Mouse (Mus musculus) embryonic facial prominence, embryonic 13.5 days (tissue): ENCODE measurements around the gene Arfip2. TPM values are rescaled to one million over a fixed set of nuclear protein-coding genes. Genes with fewer than 3 reads are reported as not detected.

ENCODE experiments used
- ATAC-seq: fragments of 200-750 bp; cut with Nextera tagmentation; 2 replicates; pipeline ENCODE4 v1.8.0; 2017; ENCODE audit warnings: low read depth; ENCODE audit not compliant: insufficient number of reproducible peaks, insufficient read depth, low FRiP score, low TSS enrichment
- H3K27ac ChIP-seq: fragments of 300-500 bp; sonication (generic); 2 replicates; pipeline ENCODE4 v1.5.1; 2015; ENCODE audit warnings: moderate library complexity, mild to moderate bottlenecking, inconsistent platforms
- H3K27me3 ChIP-seq: fragments of 300-500 bp; sonication (generic); 2 replicates; pipeline ENCODE4 v1.6.1; 2015; ENCODE audit warnings: mild to moderate bottlenecking, inconsistent platforms
- H3K36me3 ChIP-seq: fragments of 300-500 bp; sonication (generic); 2 replicates; pipeline ENCODE4 v1.6.1; 2015; ENCODE audit warnings: mild to moderate bottlenecking, inconsistent platforms
- H3K4me1 ChIP-seq: fragments of 300-500 bp; sonication (generic); 2 replicates; pipeline ENCODE4 v1.6.1; 2015; ENCODE audit warnings: inconsistent platforms
- H3K4me2 ChIP-seq: fragments of 300-500 bp; sonication (generic); 2 replicates; pipeline ENCODE4 v1.6.1; 2015; ENCODE audit warnings: moderate library complexity, mild to moderate bottlenecking, inconsistent platforms
- H3K4me3 ChIP-seq: fragments of 300-500 bp; sonication (generic); 2 replicates; pipeline ENCODE4 v1.5.1; 2015; ENCODE audit warnings: mild to moderate bottlenecking, inconsistent platforms
- H3K9ac ChIP-seq: fragments of 300-500 bp; sonication (generic); 2 replicates; pipeline ENCODE4 v1.6.1; 2015; ENCODE audit warnings: mild to moderate bottlenecking, inconsistent platforms
- H3K9me3 ChIP-seq: fragments of 300-500 bp; sonication (generic); 2 replicates; pipeline ENCODE4 v1.6.1; 2016; ENCODE audit warnings: inconsistent platforms
- WGBS: fragments of 180-500 bp; shearing (Covaris S2); methylation state at CpG from one replicate; pipeline ENCODE4 v1.1.7; 2015; ENCODE audit warnings: mixed read lengths; 5-methylcytosine and 5-hydroxymethylcytosine counted together
- polyA plus RNA-seq: library from polyadenylated mRNA; unstranded; fragments of >200 nt; fragmentation: Nextera tagmentation; extraction: Ambion mirVana; gene quantifications from 2 replicates; pipeline ENCODE4 v1.2.1, GENCODE M21; 2015

Arfip2 gene
- 81.4 and 85.5 TPM in 2 replicates for polyA plus RNA-seq

GRCm38 (mm10) chr7:105640233-105640893 lies at the start of gene Arfip2, which contains the start of gene Gm45799:
Gene Arfip2, minus strand, starts transcription at chr7:105640416.
Gene Gm45799, plus strand, starts transcription at chr7:105640552.
- Histone ChIP-seq H3K36me3 (peaks cover 44% of the 10 kb centered on the region), H3K9me3 (no peaks in the 10 kb centered on the region), H3K27me3 (no peaks in the 10 kb centered on the region), H3K9ac (peak within 1 kb of the TSS; percentile 87), H3K27ac (peak within 1 kb of the TSS; percentile 79), H3K4me2 (peak within 1 kb of the TSS; percentile 96), H3K4me3 (peak within 1 kb of the TSS; percentile 62), H3K4me1 (peaks cover 26% of the 10 kb centered on the region)
- peak; percentile 94 for ATAC-seq
- under 1% methylated on average over 44 of the region's 45 CpGs for WGBS

- no peaks in the 10 kb centered on the region for H3K36me3 ChIP-seq
- no peak; the same call in 1 of the 2 replicates for ATAC-seq
- peaks cover 5% of the 10 kb centered on the region; the same call in 1 of the 2 replicates for H3K27me3 ChIP-seq
- WGBS = 12% methylated on average over 13 of the region's 13 CpGs
- 0 out of 2 replicates have a peak, but pooled peaks cover 4% of the 10 kb centered on the region for H3K4me1 ChIP-seq
- no peak overlapping the region for H3K9ac ChIP-seq
- H3K4me2 ChIP-seq = peak overlapping the region; percentile 44
- H3K4me3 ChIP-seq = no peak overlapping the region
- H3K9me3 ChIP-seq = no peaks in the 10 kb centered on the region
- H3K27ac ChIP-seq = no peak overlapping the region
These were observed 45.5 kb upstream of the Arfip2 start for GRCm38 (mm10) chr7:105685541-105686197.

- peak within 1 kb of the TSS; percentile 67 for H3K27ac ChIP-seq
- no peaks in the 10 kb centered on the region for H3K4me1 ChIP-seq
- peak within 1 kb of the TSS; percentile 82 for H3K4me2 ChIP-seq
- peak; percentile 91 for ATAC-seq
- WGBS = under 1% methylated on average over 17 of the region's 17 CpGs
- peaks cover 5% of the 10 kb centered on the region for H3K36me3 ChIP-seq
- no peaks in the 10 kb centered on the region for H3K9me3 ChIP-seq
- H3K4me3 ChIP-seq = peak within 1 kb of the TSS; percentile 45
- H3K27me3 ChIP-seq = no peaks in the 10 kb centered on the region
- H3K9ac ChIP-seq = peak within 1 kb of the TSS; percentile 66
These were observed 10.6 kb upstream of the Arfip2 start, which contains the start of gene Dnhd1 for GRCm38 (mm10) chr7:105650639-105651435. Gene Dnhd1, plus strand, starts transcription at chr7:105650827.

DNA sequence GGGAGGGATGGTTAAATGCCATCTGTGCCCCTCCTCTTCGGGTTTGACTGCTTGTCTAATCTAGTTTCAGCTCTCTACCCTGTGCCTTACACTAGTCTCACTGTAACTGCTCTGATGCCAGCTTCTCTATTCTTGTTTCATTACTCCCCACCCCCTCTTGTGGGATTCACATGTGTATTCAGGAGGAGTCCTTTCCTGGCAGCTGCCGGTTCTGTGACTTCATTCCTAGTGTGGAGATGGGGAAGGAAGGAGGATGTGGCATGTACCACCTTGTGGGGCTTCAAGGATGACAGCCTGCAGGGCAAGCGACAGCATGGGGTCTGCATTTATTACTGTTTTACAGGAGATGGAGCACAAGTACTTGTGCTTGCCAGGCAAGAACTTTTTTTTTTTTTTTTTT lies 1.7 kb upstream of the Arfip2 start:
- Histone ChIP-seq H3K27me3 (no peaks in the 10 kb centered on the region), H3K4me3 (no peak overlapping the region), H3K9me3 (no peaks in the 10 kb centered on the region), H3K4me2 (peak overlapping the region; percentile 96), H3K4me1 (peaks cover 26% of the 10 kb centered on the region), H3K27ac (no peak overlapping the region), H3K36me3 (peaks cover 32% of the 10 kb centered on the region), H3K9ac (0 out of 2 replicates have a peak overlapping the region, but pooled peaks have one; percentile 27)
- 55% methylated on average over 3 of the region's 3 CpGs for WGBS
- no peak for ATAC-seq

DNA sequence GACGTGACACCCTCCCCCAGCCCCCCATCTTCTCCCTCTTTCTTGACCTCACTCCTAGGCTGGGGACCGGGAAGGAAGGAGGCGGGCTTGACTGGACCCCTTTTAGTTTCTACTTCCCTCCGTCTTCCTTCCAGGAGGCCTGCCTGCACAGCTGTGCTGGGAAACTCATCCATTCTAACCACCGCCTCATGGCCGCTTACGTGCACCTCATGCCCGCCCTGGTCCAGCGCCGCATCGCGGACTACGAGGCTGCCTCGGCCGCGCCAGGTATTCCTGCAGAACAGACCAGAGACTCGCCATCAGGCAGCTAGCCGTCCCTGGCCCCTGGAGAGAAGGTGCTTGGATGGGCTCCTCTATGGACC lies 659 bp upstream of the Arfip2 start:
- Histone ChIP-seq H3K9me3 (no peaks in the 10 kb centered on the region), H3K4me1 (peaks cover 26% of the 10 kb centered on the region), H3K27ac (peak overlapping the region; percentile 79), H3K36me3 (peaks cover 43% of the 10 kb centered on the region), H3K27me3 (no peaks in the 10 kb centered on the region), H3K4me2 (peak overlapping the region; percentile 96), H3K4me3 (peak overlapping the region; percentile 62), H3K9ac (peak overlapping the region; percentile 87)
- WGBS = under 1% methylated on average over 18 of the region's 18 CpGs
- no peak for ATAC-seq

DNA sequence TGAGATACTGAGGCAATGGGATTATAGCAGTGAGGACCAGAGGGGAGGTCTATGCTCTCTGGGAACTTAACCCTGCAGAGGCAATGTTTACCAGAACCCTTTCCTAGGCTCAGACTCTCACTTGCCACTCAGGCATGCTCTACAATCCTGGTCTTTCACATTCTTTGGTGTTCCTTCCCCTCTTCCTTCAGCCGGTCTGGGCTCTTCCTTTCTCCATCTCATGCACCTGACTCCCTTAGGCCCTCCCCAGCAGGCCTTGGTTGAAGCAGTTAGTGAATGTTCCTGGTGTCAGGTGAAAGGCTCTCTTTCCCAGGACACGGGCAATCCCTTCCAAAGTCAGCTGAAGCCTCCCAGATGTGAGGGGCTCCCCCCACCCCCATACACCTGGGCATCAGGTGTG lies 460 bp downstream of the Arfip2 start, which contains the start of gene Timm10b:
Gene Timm10b, plus strand, starts transcription at position 301 of the 400 bp plus-strand sequence.
- no peaks in the 10 kb centered on the region for H3K9me3 ChIP-seq
- H3K4me2 ChIP-seq = peak within 1 kb of the TSS; percentile 96
- 6% methylated on average over 2 of the region's 2 CpGs for WGBS
- no peak for ATAC-seq
- H3K4me3 ChIP-seq = peak within 1 kb of the TSS; percentile 62
- no peaks in the 10 kb centered on the region for H3K27me3 ChIP-seq
- peak within 1 kb of the TSS; percentile 79 for H3K27ac ChIP-seq
- peak within 1 kb of the TSS; percentile 87 for H3K9ac ChIP-seq
- H3K4me1 ChIP-seq = peaks cover 26% of the 10 kb centered on the region
- H3K36me3 ChIP-seq = peaks cover 44% of the 10 kb centered on the region

DNA sequence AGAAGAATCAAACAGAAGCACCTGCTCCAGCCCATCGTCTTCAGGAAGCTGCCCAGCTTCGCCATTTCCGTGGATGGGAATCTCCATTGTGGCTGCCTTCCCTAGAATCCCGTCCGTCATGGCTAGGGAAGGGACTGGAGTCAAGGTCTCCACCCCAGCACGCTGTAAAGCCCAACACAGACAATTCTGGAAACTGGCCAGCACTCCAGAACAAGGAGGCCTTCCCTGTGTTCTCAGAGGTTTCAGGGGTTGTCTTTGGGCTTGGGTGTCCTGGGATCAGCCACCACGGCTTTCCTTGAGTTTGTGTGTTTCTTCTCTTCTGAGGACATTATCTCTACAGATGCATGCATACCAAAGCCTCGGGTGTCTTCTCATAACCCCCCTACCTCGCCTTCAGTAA lies 912 bp downstream of the Arfip2 start:
- Histone ChIP-seq H3K9me3 (no peaks in the 10 kb centered on the region), H3K4me1 (peaks cover 30% of the 10 kb centered on the region), H3K27me3 (no peaks in the 10 kb centered on the region), H3K36me3 (peaks cover 44% of the 10 kb centered on the region), H3K9ac (peak overlapping the region; percentile 87), H3K4me3 (peak overlapping the region; percentile 62), H3K27ac (no peak overlapping the region), H3K4me2 (peak overlapping the region; percentile 96)
- 77% methylated on average over 9 of the region's 9 CpGs for WGBS
- no peak for ATAC-seq

DNA sequence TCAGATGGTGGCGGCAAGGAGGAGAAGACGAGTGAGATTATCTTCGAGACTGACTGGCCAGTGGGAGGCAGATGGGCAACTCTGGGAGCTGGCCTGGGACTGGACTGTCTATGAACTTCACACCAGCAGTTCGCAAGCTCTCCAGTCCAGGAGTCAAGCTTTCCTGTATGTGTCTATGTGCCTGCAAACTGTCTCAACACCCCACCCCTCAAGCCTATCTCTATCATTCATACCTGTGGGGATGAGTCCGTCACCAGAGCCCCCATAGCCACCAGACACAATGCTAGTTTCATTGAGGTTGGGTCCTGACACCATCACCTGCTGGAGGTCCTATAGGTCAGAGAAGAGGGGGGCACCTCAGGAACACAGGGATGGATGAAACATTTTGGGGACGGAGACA lies 1.4 kb downstream of the Arfip2 start:
- WGBS = 92% methylated on average over 6 of the region's 6 CpGs
- Histone ChIP-seq H3K9me3 (no peaks in the 10 kb centered on the region), H3K4me2 (peak overlapping the region; percentile 96; the same call in 1 of the 2 replicates), H3K27ac (no peak overlapping the region), H3K4me1 (peaks cover 36% of the 10 kb centered on the region), H3K27me3 (no peaks in the 10 kb centered on the region), H3K4me3 (no peak overlapping the region), H3K9ac (no peak overlapping the region), H3K36me3 (peaks cover 42% of the 10 kb centered on the region)
- ATAC-seq = no peak

- no peak for ATAC-seq
- H3K4me1 ChIP-seq = peaks cover 39% of the 10 kb centered on the region
- H3K4me2 ChIP-seq = no peak overlapping the region
- no peak overlapping the region for H3K4me3 ChIP-seq
- H3K36me3 ChIP-seq = peaks cover 28% of the 10 kb centered on the region
- no peaks in the 10 kb centered on the region for H3K9me3 ChIP-seq
- H3K9ac ChIP-seq = no peak overlapping the region
- WGBS = 89% methylated on average over 2 of the region's 2 CpGs
- no peaks in the 10 kb centered on the region for H3K27me3 ChIP-seq
- H3K27ac ChIP-seq = no peak overlapping the region
These were observed 4.5 kb downstream of the Arfip2 start for GRCm38 (mm10) chr7:105635726-105636125.

- H3K27me3 ChIP-seq = no peaks in the 10 kb centered on the region
- peak overlapping the region; percentile 88 for H3K4me2 ChIP-seq
- WGBS = 58% methylated on average over 9 of the region's 9 CpGs
- H3K4me1 ChIP-seq = peaks cover 35% of the 10 kb centered on the region
- ATAC-seq = no peak
- peak overlapping the region; percentile 55; the same call in 1 of the 2 replicates for H3K27ac ChIP-seq
- H3K9me3 ChIP-seq = no peaks in the 10 kb centered on the region
- no peak overlapping the region for H3K9ac ChIP-seq
- peak overlapping the region; percentile 87 for H3K4me3 ChIP-seq
- peaks cover 28% of the 10 kb centered on the region for H3K36me3 ChIP-seq
These were observed 5.8 kb downstream of the Arfip2 start for GRCm38 (mm10) chr7:105634272-105634920.

- H3K27me3 ChIP-seq = no peaks in the 10 kb centered on the region
- H3K4me3 ChIP-seq = peak overlapping the region; percentile 87
- H3K9ac ChIP-seq = peak overlapping the region; percentile 88
- H3K36me3 ChIP-seq = peaks cover 28% of the 10 kb centered on the region
- H3K9me3 ChIP-seq = no peaks in the 10 kb centered on the region
- peak overlapping the region; percentile 88 for H3K4me2 ChIP-seq
- H3K4me1 ChIP-seq = peaks cover 34% of the 10 kb centered on the region
- WGBS = 5% methylated on average over 10 of the region's 10 CpGs
- no peak for ATAC-seq
- H3K27ac ChIP-seq = peak overlapping the region; percentile 55
These were observed 6.4 kb downstream of the Arfip2 start for GRCm38 (mm10) chr7:105633801-105634135.
